Mouse (Mus musculus) ES-E14 (cell line): ENCODE measurements around the gene Tlcd2.

ENCODE experiments used
- CHD2 ChIP-seq: IDR thresholded peaks from 2 replicates; pipeline ENCODE4 v1.6.1; 2014; ENCODE audit warnings: mild to moderate bottlenecking, low read depth, low read length, inconsistent platforms
- HCFC1 ChIP-seq: IDR thresholded peaks from 2 replicates; pipeline ENCODE4 v1.6.1; 2012; ENCODE audit warnings: low read length, inconsistent platforms, borderline replicate concordance; ENCODE audit not compliant: insufficient read depth
- ZC3H11A ChIP-seq: IDR thresholded peaks from 2 replicates; pipeline ENCODE4 v1.6.1; 2012; ENCODE audit warnings: low read depth, mild to moderate bottlenecking, inconsistent platforms, low read length, borderline replicate concordance
- ZNF384 ChIP-seq: IDR thresholded peaks from 2 replicates; pipeline ENCODE4 v1.6.1; 2012; ENCODE audit warnings: low read depth, low read length, inconsistent platforms

GRCm38 (mm10) chr11:75461743-75462252 lies 283 bp downstream of the Tlcd2 start:
- TF ChIP-seq ZC3H11A: no peak
- TF ChIP-seq ZNF384: no peak
- no peak for TF ChIP-seq CHD2
- no peak for TF ChIP-seq HCFC1
